ENCODE assay signal across 12 mouse cellular contexts in genomic region chr4:140520719-140521118, GRCm38 (mm10).
"Had no signal": no experiment of that assay in that cellular context is flagged by ENCODE, and none has a peak within 500 bp of the region (broad histone marks: within the 10 kb centered on the region; RNA-seq: fewer than 3 reads in every experiment).

No protein-coding gene starts in this region.

- DNase-seq: left cerebral cortex, postnatal 4 days; liver; liver, embryonic 13.5 days; liver, postnatal 0 days; lung, adult 18-20 months; lung, adult 2 months; lung, embryonic 14.5 days; lung, postnatal 10 days; lung, postnatal 14 days; lung, postnatal 36 days; lung, postnatal 4 days; midbrain, embryonic 14.5 days had no signal
